Mouse (Mus musculus) heart, adult 8-10 months (tissue): ENCODE measurements around the gene Cpeb4. TPM values are rescaled to one million over a fixed set of nuclear protein-coding genes. Genes with fewer than 3 reads are reported as not detected.

ENCODE experiments used
- DNase-seq: peaks from one replicate; pipeline ENCODE4 v3.0.0; 2022; ENCODE audit warnings: low spot score
- total RNA-seq, 4 experiments: library from RNA; stranded (reverse); gene quantifications; 2 replicates each; pipeline ENCODE4 v1.2.4; 2022

The Cpeb4 gene
- total RNA-seq, 4 experiments from 2014 or later: 71.7 to 102 (median 85.1) TPM

DNA sequence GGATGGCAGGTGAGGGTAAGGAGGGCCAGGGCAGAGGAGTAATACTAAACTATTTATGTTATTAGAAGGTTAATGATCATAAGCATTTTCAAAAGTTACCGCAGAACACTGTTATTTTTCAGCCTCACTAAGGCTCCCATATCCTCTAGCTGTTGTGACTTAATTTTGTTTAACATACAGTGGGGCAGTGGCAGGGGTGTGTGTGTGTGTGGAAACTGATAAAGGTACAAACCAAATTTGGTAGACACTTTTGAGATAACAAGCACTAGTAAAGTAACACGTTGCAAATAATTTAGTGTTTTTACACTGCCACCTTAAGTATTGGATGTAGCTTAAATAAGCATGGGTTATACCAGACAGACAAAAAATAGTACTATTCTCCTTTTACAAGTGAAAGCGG lies 24.9 kb downstream of the Cpeb4 start:
- DNase-seq: no peak

DNA sequence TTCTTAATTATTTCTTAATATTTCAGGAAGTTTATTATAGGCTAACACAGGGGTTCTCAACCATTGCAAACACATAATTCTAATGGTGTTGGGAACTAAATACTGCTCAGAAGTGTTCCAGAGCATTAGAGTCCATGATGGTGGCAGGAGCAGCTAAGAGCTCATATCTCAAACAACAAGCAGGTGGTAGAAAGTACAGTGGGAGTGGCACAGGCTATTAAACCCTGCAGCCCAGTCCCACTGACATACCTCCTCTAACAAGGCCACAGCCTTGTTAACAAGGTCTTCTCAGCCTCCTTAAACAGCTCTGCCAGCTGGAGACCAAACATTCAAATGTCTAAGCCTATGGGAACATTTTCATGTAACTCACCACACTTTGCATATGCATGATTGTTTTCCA lies 27.2 kb downstream of the Cpeb4 start:
- no peak for DNase-seq

- DNase-seq: peak; percentile 73
These were observed 28.7 kb downstream of the Cpeb4 start for GRCm38 (mm10) chr11:31900736-31901135.

- DNase-seq: no peak
These were observed 30.4 kb downstream of the Cpeb4 start for GRCm38 (mm10) chr11:31902251-31903001.

DNA sequence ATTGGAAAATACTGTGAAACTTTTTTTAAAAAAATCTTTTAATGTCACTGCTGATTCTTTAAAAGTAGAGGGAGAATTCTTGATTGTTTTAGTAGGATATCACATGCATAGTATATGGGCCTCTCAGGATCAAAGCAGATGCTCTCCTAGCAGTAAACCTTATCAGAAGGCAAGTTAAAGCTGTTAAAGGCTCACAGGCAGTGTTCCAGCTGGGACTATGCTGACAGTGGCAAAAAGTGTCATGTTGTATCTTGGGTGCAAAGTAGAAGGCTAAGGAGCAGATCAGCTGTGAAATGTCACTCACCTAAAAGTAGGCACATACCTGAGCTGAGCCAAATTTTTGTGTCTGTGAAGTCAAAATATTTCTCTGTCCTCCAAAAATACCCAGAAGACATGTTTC lies 34.5 kb downstream of the Cpeb4 start:
- DNase-seq: no peak

DNA sequence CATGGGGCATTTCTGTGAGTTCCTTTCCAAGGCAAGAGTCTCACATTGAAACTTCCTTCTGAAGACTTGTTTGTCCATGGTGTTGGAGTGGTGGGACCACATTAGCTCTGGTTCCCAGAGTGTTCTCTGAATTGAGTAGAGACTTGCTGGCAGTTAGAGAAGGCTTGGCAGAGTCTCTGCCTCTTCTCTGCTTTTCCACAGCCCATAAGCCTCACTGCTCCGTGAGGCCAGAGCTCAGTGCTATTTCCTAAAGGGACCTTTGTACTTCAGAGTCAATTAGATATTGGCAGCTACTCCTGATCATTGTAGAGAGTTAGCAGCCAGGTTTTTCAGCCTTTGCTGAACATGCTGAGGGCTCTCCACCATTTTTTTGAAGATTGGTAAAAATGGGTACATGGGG lies 35.6 kb downstream of the Cpeb4 start:
- no peak for DNase-seq

GRCm38 (mm10) chr11:31912958-31913357 lies 40.9 kb downstream of the Cpeb4 start:
- no peak for DNase-seq

DNA sequence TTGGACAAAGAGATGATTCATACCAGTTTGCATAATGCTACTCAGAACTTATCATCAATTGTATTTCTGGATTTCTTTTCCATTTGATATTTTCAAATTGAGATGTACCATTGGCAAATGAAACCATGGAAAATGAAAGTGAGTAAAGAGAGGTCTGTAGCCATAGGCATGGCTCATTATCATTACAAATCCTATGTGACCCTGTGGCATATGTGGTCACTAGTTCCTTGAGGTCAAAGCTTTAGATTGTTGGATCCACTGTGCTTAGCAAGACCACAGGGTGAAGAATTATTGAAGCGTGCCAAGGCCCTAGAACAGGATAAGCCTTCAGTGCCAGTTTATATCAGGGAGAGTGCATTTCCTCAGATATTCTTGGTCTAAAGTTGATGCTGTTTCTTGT lies 45.8 kb downstream of the Cpeb4 start:
- DNase-seq: no peak

- DNase-seq: no peak
These were observed 58.0 kb downstream of the Cpeb4 start for GRCm38 (mm10) chr11:31930051-31930450.

DNA sequence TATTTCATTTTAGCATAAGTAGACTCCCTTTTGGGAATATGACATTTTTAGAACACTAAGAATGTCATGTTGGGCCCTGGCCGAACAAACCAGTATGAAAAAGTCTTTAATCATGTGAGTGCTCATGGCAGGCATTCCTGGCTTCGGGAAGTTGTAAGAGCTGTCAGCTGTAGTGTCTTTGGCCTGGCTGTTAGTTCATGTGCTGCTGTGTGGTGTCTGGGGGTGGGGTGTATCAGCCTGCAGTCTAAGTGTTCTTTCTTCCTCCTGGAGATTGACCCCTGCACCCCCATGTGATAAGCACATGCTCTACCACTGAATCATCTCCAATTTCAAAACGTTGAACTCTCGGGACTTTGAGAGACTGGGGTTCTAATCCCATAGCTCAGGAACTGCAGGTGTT lies 63.6 kb downstream of the Cpeb4 start:
- DNase-seq: peak; percentile 63

DNA sequence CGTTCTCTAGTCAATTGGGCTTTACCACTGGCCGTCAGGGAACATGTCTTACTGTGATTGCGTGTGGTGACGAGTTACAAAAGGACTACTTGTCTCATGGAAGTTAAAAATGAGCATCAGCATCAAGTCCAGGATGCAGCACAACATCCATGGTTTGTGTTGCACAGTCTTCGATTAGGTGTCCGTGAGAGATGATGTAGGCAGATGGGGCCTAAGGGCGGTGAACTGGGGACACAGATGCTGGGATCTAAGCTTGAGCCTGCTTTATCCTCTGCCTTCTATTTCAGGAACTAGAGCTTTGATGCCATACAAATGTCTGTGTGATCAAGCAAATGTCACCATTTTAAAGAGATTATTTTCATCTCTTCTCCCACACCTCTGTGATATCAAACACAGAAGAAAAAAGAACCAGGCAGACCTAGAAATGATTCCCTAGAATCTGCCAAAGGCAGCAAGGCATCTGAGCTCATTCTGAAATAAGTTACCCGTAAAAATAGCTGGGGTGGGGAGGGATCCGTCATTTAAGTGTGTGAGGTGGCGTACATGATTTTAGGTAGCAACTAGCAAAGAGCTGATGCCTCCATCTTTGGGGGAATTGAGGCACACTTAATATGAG lies 65.0 kb downstream of the Cpeb4 start:
- no peak for DNase-seq

GRCm38 (mm10) chr11:31940898-31941639 lies 69.1 kb downstream of the Cpeb4 start:
- no peak for DNase-seq

GRCm38 (mm10) chr11:31941640-31942638 lies 69.9 kb downstream of the Cpeb4 start:
- no peak for DNase-seq

GRCm38 (mm10) chr11:31945471-31945870 lies 73.5 kb downstream of the Cpeb4 start:
- no peak for DNase-seq

DNA sequence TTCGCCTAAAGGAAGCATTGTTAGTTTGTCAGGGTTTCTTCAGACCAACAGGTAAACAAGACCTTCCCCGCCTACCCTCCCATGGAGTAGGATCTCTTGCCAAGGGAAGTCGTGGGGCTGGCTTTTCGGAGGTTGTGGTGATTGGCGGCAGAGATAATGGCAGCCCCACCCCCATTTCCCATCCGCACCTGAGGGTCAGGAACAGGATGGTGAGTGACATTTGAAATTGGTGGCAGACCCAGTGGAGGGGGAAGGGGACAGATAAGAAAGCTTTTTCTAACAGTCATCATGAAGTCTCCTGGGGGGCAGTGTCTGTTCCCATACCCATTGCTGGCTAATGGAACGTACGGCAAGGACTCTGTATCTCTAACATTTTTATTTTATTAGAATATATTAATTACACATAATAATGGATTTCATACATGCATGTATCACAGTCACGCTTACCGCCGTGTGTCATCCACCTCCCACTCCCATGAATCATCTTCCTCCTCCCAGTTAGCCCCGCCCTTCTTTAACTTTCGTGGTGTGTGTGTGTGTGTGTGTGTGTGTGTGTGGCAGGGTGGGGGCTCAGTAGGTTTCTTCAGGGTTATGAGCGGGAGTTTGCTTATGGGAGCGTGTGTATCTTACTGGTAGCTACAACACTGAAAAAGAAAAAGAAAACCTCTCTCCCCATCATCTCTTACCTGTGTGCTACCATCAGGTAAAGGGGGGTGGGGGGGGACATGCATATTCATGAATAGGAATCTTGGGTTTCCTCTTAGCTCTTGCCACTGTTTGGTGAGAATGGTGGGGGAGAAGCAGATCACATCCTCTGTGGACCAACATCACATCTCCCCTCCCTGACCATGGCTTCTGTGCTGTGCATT lies 76.7 kb downstream of the Cpeb4 start:
- DNase-seq: no peak

DNA sequence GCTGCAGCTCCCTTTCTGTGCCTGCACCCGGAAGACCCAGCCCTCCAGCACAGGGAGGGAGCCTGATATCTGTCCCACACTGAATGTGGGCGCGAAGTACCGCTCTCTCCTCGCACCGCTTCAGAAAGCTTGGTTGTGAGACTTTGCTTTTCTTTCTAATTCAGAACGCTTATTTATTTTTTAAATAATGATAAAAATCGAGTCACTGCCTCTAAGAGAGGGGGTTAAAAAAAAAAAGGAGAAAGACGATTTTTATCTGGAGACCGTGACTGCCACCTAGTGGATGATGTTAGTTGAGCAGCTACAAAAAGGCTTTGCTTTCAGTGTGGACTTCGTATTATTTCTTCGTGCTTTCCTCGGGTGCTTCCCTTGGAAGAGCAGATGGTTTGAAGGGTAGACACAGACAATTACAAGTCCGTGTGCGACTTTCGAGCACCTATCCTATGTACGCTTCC lies 77.3 kb downstream of the Cpeb4 start:
- peak; percentile 82 for DNase-seq

DNA sequence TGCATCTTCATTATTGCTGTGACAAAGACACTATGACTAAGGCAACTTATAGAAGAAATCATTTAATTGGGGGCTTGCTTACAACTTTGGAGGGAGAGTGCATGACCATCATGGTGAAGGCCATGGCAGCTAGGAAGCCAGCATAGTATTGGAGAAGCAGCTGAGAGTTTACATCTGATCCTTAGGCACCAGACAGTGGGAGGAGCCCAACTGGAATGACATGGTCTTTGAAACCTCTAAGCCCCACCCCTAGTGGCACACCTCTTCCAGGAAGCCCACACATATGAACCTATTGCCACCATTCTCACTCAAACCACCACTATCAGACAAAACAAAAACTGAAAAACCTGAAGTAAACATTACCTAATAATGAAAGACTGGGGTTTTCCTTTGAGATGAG lies 88.1 kb downstream of the Cpeb4 start:
- no peak for DNase-seq

GRCm38 (mm10) chr11:31963993-31964392 lies 92.0 kb downstream of the Cpeb4 start:
- no peak for DNase-seq

DNA sequence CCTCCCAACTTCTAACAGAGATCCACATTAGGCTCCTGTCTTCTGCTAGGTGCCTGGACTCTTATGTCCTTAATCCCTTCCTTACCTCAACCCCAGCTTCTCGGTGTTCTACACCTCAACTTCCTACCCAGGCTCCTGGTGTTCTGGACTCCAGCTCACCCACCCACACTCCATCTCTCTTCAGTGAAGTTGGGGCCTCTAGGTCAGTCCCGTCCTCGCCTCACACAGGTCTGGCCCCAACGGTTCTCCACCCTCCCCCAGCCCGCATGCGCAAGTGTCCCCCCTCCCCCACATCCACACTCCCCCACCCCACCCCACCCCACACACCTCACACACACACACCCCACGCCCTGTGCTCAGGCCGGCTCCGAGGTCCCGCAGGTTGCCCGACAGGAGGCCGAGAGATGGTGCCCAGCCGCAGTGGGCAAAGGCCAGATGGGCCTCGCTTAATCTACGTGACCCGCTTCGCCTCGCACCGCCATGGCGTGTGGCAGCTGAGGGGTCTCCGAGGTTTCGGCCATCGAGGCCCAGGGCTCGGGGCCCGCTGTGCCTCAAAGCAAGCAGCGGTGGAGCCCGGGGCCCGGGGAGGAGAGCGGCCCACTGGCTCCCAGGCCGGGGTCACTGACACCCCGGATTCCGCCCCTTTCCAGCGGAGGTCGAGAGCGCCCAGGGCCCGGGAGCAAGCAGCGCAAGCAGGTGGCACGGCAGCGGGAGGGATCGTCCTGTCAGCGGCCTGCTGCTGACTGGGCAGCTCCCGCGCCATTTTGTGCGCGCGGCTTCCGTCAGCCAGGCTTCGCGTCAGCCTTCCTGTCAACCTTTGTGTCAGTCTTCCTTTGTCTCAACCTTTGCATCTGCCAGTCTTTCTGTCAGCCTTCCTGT lies 93.5 kb downstream of the Cpeb4 start, which contains the start of gene 4930524B15Rik:
Gene 4930524B15Rik, plus strand, starts transcription at position 337 of the 879 bp plus-strand sequence.
- no peak for DNase-seq
